Mouse (Mus musculus) cerebellum, postnatal 4 days (tissue): ENCODE measurements around the gene Zfand6.
A peak's percentile ranks its signal among the peaks of the same experiment; 100 is the strongest.

Source experiments
- DNase-seq, 2 experiments: peaks; one replicate each; pipeline ENCODE4 v3.0.0; 2022; ENCODE audit warnings: low spot score in 2 of 2, mixed read lengths in 1 of 2

Gene Zfand6

DNA sequence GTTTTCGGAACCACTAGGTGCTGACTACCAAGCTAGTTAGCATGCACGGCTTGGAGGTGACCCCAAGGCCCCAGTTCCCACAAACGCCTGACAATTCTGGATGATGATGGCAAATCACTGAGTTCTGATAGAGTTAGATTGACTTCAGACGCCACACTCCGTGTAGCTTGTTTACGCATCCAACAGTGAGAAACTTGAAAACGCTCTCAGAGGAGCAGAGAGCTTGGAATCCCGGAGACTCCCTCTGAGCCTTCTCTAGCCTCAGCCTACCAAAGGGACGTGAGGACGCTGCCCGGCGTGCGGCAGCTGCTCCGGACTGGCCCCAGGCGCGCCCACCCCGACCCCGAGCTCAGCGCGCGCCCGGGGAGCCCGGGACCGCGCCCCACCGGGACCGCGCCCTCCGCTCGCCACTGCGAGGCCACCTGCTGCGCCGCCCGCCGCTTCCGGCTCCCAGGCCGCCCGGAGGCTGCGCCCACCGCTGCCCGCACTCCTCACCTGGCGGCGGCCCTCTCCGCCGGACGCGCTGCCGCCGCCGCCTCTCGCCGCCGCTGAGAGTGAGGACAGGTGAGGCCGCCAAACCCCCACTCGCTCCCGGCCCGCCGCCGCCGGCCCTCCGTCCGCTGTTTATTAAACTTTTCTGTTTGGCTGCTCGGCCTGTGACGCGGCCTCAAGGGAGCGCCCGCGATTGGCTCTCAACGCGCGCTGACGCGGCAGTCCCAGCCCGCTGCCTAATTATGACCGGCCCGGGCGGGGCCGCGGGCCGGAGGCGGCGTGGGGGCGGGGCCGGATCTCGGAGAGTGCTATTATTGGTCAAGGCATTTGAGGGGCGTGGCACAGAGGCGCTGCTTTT lies at the start of gene Zfand6:
TSS of gene Zfand6 (minus strand) at position 709 of the 850 bp plus-strand sequence.
- peak; percentile 96 to 98 for DNase-seq

DNA sequence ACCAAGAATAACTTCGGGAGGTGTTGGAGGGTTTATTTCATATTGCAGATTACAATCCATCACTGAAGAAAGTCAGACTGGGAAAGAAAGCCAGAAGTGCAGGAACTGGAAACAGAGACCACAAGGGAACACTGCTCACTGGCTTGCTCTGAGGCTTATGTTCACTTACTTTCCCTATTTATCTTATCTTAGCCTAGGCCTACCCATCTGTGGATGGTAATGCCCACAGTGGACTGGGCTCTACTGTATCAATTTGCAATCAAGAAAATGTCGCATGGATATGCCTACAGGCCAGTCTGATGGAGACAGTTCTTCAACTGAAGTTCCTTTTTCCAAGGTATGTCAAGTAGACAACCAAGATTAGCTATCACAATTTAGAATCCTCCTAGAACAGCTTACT lies 47.0 kb upstream of the Zfand6 start:
- no peak for DNase-seq

DNA sequence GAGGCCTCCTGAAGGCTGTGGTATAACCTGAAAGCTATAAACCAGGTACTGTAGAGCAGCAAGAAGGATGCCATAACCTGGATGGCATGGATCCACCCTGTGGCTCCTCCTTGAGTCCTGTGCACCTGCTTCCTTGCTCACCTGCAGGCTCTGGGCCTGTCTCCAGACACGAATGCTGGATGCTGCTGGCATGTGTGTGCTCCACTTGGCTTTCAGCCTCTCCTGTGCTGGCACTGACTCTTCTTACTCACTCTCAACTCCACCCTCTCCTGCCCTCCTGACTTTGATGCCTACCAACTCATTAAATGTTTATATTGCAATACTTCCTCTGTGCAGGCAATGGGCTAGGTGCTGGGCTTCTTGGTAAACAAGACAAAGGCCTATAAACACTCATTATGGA lies 43.3 kb upstream of the Zfand6 start:
- DNase-seq = peak in 1 of 2 experiments; percentile 3

DNA sequence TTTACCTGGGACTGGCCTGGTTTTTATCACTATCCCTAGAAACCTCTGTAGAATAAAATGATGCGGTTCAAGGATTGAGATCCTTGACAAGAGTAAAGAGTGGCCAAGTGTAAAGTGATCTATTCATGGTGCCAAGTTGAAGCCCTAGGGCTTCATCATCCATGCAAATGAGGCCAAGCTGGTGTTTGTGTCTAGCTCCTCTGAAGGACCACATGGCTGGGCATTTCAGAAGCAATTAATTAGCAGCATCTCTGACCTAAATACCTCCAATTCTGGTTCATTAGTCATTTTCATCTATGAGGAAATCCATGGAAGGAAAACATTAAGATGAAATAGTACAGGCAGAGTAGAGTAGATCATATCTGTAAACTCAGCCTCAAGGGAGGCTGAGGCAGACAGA lies 42.3 kb upstream of the Zfand6 start:
- no peak for DNase-seq

DNA sequence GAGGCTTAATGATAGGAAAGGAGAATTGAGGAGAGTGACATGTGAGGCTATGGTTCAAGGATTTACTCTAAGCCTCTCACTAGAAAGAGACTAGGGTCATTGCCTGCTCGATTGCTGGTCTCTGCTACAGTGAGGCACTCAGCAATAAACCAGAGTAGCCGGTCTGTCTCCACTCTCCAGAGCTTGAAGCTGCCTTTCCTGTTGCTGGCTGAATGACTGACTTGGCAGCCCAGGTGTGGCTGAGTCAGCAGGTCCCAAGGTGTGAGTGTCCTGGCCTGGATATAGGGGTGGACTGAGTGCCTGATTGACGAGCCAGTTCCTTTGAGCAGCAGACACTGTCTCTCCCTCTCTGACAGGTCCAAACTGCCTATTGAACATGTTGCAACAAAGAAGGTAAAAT lies 41.3 kb upstream of the Zfand6 start:
- no peak for DNase-seq

DNA sequence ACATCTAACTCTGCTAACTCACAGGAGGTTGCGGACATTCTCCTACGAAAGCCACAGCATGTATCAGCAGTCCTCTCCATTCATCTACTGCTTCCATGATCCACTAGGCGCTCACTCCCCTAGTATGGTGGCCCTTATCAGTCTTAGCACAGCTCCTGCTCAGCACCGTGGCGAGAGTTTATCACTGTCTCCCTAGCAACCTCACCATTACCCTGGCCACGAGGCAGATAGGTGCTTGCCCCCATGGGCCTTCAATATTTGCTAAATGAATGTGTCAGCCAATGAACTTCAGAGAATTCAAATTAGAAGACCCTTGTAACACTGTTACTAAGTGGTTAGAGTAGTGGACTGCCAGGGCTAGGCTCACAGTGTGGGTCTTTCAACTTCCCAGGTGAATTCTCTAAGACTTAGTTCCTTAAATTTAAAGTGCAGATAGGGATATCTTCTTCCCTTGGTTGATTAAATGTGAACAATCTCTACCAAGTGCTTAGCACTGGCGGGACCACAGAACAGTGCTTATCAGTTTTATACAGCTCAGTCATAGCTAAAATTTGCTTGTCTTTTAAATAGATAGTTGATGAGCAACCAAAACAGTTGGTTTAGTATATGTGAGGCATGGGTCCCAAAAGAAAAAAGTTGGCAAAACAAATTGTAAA lies 33.2 kb upstream of the Zfand6 start:
- no peak for DNase-seq

DNA sequence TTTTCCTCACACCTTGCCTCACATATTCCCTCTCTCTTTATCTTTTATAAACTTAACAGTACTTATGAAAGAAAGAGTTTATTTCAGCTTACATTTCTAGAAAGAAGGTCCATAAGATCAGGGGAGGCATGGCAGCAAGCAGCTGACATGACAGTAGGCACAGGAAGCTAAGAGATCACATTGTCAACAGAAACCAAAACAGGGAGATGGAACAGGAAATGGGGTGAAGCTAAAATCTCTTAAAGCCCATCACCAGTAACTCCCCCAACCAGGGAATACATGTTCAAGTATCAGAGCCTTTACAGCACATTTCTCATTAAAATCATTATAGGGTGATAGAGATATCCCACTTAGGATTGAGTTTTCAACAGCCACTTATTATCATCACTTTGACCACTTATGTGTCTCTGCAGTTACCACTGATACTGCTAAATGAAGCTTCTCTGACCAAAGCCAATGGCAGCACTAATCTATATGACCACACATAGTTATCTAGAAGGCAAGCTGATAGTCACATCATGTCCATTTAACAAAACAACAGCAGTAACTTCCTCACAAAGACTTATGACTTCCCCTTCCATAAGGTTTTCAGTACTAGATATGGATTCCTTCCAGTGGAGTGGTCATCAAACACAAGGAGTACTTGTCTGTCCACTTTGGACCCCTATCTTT lies 20.7 kb upstream of the Zfand6 start:
- DNase-seq = no peak

DNA sequence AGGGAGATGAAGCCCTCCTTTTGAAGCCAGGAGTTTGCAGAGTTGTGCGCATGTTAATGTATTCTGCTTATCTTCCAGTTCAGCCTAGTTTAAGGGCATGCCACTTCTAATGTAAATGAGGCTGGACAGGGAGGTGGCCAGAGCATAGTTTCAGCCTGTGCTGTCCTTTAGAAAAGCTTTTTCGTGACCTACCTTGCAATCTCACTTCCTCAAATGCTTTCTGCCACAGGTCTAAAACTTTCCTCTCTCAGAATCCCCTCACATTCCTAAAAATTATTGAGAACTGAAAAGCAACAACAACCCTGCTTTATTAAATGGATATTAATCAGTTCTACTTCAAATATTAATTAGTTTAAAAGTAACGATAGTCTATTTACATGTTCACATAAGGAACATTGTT lies 17.1 kb upstream of the Zfand6 start:
- DNase-seq = no peak

DNA sequence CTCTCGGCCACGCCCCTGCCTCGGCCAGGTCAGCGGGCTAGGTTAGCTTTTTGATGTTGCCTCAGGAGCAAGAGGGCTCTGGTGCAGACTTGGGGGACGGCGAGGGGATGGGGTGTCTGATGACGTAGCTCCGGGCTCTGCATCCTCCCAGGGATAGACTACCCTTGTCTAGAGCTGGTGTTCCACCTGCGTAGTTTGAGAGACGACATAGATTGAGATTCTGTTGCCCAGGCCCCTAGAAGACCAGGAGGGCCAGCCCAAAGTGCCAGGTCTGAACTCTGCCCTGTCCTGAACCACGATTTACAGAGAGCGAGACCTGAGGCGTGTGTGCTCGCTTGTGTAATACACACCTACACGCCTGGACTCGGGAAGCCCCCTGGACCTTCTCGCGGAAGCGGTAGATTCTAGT lies 346 bp upstream of the Zfand6 start:
- no peak for DNase-seq

DNA sequence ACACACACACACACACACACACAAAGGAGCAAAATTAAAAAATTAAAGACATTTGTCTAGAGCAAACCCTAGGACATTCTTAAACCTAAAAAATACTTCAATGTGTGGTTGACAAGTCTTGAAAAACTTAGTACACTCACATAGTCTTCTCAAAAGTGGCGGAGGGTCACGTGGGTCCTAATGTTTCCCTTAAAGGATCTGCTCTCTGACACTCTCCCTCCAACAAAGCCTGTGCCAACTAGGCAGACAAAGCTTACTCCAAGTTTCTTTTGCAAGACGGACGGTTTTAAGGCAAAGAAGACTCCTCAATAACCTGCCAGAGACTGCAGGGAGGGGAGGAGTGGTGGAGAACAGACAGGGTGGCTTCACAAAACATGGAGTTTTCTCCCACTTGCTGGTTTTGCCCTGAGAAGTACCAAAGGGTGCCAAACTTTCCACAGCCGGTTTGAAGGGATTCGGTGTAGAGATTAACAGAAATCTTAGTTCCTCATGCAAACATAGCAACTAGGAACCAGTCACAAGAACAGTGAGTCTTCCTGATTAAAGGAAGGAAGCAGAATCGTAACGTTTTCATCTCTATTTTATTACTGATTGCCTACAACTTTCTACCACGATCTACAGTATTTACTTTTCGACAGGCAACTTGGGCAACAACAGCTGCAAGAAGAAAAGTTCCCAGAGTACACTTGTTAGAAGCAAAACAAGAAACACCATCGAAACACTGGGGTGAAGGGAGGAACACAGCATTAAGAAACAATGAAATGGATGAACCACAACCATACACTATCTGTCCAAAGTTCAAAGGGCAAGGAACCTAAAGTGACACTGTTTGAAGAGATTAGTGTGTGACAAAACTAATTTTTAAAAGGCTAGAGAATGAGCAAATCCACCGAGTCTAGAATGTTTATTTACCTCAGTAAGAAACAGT lies 1.8 kb downstream of the Zfand6 start:
- no peak for DNase-seq

DNA sequence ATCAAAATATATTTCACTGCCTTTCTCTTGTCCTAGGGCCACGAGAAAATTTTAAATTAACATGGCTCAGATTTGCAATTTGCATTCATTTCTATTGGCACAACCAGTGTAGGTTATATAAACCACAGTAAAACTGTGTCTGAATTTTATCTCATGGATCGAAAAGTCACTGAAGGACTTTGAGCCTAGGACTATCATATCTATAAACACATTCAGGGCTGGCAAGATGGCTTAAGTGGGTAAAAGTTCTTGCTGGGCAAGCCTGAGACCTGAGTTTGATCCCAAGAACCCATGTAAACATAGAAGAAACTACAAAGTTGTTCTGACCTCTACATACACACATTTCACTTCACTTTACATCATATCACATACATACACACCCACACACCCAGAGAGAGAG lies 3.4 kb downstream of the Zfand6 start:
- no peak for DNase-seq

DNA sequence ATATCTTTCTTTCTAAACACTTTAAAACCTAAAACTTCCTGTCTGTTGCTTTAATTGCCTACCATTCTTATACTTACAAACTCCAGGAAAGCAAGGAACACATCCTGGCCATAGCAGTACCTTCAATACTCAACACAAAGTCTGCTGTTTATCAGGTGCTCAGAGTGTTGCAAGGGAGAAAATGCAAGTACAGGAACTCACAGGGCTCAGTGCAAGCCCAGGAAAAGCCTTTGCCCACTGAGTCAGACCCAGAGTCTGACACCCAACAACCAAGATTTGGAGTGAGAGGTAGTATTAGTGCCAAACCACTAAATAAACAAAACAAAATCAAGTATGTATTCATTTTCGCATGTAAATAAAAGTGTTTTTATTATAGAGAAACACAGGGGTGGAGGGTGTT lies 5.1 kb downstream of the Zfand6 start:
- no peak for DNase-seq

DNA sequence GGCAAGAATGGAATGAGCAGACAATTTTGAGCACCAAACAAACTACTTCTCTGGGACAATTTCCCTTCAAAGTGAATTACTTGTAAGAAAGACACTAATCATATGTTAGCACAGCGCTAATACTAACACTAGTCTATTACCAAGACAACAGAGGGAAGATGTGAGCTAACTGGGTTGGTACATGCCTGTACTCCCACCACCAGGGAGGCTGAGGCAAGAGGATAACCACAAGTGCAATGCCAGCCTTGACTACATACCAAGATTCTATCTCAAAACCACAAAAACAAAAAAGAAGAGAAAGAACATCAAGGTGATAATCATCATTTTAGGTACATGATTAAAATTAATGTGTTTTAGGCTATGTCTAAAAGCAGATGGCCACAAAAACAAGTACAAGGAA lies 8.2 kb downstream of the Zfand6 start:
- no peak for DNase-seq

DNA sequence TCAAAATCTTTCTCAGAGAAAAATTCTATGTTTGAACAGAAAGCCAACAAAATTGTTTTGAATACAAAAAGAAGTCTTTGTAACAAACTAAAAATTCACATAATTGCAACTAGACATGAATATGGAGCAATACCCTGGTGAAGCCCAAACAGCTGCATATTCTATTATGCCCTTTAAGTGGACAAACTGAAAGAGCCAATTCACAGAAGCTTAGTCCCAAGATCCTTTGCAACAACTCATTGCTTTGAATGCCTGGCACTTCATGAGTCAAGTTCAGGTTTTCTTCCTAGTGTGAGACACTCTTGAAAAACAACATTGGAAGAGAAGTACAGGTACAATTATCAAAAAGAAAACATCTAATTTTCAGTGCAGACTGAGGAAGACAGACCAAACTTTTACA lies 8.8 kb downstream of the Zfand6 start:
- DNase-seq = no peak

DNA sequence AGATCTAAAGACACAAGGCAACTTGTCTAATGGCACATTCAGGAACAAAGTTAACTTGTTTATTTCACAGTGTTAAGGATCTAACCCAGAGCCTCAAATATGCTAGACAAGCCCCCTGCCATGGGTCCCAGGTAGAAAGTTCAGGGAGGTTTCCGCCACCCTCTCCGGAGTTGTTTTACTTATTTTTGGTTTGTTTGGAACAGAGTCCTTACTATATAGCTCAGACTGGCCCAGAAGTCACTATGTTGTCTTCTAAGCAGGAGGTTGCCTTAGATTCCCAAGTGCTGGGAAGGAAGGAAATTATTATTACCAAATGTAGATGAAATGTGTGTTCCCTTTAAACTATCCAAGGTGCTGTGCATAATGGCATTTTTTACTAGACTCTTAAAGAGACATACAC lies 9.7 kb downstream of the Zfand6 start:
- no peak for DNase-seq

DNA sequence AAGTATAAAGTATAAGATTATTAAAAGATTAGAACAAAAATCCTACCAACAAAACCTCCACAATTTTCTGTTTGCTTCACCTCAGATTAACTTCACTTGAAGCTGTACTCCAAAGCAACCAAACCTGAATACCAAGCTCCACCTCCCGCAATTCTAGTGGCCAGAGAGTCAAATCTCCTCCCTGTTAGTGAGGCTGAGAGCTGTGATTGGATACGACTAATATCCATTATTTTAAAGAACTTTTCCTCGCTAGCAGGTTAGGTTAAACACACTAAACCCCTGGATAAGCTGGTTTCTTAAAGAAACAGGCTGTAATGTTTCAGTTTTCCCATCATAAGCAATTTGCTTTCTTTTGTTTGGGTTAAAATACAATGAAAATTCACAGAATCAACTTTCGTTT lies 10.5 kb downstream of the Zfand6 start:
- DNase-seq = peak in 1 of 2 experiments; percentile 38

DNA sequence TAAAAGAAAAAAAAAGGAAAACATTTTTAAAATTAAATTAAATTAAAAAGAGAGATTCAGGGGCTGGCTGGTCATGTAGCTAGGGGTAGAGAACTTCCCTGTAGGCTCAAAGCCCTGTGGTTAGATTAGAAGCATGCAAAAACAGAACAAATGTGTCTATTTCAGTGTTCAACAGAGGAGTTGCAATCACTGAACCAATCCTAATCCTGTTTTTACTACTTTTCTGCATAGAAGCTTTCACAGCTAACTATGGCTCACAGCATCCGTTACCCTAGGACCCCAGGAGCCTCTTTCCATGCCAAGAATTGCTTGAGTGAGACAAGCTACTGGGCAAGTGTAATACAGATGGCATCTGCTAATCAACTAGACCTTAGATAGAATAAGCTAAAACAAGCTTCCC lies 16.7 kb downstream of the Zfand6 start:
- no peak for DNase-seq

DNA sequence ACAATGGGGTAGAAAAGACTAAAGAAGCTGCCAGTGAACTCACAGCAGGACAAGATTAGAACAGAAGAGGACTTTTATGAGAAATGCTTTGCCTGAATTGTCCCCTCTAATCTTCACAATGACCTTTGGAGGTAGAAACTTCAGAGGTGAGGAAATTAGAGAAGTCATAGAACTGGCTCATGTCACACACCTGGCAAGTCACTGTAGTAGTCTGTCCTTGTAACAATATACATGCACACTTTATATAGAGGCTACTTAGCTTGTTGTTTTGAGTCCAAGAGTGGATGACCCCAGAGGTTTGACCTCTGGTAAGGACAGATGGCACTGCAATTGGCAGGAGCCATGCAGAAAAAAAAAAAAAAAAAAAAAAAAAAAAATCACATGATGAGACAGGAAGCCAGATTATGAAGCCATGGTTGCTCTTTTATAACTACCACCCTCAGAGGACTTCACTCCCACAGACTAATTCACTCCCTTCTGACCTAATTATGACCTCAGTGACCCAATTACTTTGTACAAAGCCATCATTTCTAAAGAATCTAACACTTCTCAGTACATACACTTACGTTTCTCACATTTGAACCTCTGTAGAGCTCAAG lies 20.1 kb downstream of the Zfand6 start:
- DNase-seq = no peak

DNA sequence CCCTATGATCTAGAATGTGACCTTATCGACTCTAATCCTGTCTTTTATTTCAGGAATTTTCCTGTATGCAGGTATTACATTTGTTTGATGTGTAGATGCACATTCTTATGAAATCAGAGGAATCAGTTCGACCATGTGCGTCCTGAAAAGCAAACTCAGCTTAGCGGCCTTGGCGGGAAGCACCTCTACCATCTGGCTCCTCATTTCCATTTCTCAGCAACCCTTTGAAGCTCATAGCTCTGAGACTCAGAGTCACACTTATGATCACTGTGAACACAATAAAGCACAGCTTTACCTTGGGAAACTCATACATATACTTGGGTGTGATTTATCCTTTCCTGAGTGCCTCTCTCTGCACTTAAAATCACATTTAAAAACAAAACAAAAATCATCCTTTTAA lies 21.8 kb downstream of the Zfand6 start:
- peak in 1 of 2 experiments; percentile 14 for DNase-seq

DNA sequence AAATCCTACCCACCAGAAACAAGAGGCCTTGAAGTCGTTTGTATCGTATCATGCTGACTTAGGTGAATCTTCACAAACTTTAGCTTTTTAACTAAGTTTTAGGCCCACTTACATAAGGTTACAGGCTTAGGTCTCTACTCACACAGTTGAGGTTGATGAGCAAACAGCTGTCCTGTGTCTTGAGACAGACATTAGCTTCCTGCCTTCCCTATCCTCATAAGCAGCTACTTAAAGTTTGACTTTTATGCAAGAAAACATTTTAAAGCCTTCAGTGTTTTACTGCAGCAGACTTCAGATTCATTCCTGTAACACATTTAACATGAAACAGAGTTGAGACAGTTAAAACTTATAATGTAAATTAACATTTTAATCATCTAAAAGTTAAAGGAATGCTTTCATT lies 37.0 kb downstream of the Zfand6 start:
- DNase-seq = no peak

DNA sequence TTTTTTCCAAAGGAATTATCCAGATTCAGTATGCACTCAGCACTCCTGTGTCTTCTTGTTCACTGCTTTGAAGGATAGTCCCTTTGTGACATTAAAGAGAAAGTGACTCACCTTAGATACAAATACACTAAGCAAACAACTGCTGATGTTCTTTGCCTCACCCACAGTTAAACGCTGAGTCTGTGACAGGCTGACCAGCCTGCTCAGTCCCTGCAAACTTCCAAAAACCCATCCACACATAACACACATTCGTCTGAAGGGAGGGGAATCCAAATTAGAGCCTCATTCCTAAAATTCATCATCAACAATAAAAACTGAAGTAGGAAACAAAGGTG lies 37.8 kb downstream of the Zfand6 start:
- DNase-seq = no peak
